Mouse (Mus musculus): Measurements from ENCODE around the gene Ms4a13. TPM values are rescaled to one million over a fixed set of nuclear protein-coding genes. Genes with fewer than 3 reads are reported as not detected.
"Not testable (repeated sequence)": the region's sequence is repeated elsewhere in the genome, so short reads cannot be mapped to it uniquely, and the experiment has no call there.

The Ms4a13 gene
- not detected in 2 replicates for polyA plus RNA-seq (2012; ENCODE audit: insufficient read depth, insufficient read length, missing spikeins)

DNA sequence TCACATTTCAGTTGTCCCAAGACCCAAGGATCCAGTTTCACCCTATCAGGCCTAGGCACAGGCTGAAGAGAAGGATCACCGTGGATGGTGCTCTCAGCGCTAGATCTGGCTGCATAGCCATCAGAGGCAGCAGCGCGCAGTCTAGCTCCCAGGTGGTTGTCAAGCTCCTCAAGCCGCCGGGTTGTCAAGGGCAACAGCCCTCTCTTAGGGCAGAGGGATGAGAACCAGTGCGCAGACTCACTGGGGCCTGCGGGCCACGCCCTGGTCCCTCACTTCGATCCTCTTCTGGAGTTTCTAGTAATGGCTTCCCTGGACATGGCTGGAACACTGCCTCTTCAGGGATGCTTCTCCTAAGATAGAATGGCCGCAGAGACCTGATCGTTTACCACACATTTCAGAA is at the start of gene Ms4a13:
Ms4a13 (minus strand) TSS at position 192 of the 400 bp plus-strand sequence.
- no peak within 1 kb of the TSS for H3K27ac ChIP-seq (replicated peaks; ENCODE audit: low read depth, low read length)
- no peak within 1 kb of the TSS for H3K4me3 ChIP-seq (ENCODE audit: insufficient read depth, low read depth, low read length)
- no peaks in the 10 kb centered on the region for H3K4me1 ChIP-seq (ENCODE audit: control insufficient read depth, insufficient read depth, insufficient read length, low read length)

DNA sequence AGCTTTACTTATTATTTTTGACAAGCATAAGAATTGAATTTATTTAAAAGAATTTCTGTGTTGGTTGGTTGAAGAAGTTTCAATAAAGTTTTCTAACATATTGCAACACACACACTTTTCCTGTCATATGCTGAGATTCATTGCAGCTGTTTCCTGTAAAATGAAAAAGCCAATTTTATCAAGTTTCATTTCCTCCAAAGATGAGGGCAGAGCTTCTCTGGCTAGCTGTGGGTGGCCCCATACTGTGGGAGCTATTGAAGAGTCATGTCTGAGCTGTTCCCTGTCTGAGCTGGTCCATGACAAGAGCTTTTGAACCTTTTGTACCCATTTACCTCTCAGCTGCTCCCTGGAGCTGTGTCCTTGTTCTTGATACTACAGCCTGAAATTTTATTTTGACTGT is 47.7 kb upstream of the Ms4a13 start:
- Histone ChIP-seq H3K4me3 (ENCODE audit: insufficient read depth, low read depth, low read length) (no peak overlapping the region), H3K4me1 (ENCODE audit: control insufficient read depth, insufficient read depth, insufficient read length, low read length) (no peaks in the 10 kb centered on the region), H3K27ac (replicated peaks; ENCODE audit: low read depth, low read length) (peak overlapping the region; percentile 91)

DNA sequence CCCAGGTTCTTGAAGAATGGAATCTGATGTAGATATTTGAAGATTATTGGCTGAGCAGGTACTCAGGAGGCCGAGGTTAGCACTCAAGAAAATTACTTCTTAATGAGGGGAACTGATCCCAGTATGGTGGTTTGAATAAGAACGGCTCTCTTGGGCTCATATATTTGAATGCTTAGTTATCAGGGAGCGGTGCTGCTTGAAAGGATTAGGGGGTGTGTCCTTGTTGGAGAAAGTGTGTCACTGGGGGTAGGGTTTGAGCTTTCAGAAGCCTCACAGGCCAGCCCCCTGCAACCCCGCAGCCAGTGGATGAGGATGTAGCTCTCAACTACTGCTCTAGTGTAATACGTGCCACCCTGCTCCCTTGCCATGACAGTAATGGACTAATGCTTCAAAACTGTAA is 46.0 kb upstream of the Ms4a13 start:
- Histone ChIP-seq H3K4me3 (ENCODE audit: insufficient read depth, low read depth, low read length) (no peak overlapping the region), H3K4me1 (ENCODE audit: control insufficient read depth, insufficient read depth, insufficient read length, low read length) (no peaks in the 10 kb centered on the region), H3K27ac (replicated peaks; ENCODE audit: low read depth, low read length) (no peak overlapping the region)

DNA sequence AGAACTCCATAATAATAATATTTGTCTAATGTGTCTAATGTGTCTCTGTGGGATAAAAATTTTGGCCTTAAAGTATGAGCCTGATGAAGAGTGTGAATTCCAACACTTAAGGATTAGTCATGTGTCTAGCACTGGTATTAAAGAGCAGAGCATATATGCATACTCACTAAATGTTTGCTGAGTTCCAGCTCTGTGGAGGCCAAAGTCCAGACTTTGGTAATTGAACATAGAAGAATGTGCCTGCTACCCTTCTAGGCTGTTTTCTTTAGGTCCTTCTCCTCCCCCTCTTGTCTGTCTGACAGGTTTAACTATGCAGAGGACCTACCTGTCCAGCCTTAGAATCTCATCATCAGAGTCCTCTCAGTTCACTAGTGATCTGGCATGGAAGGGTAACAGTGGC is 39.3 kb upstream of the Ms4a13 start:
- H3K4me3 ChIP-seq (ENCODE audit: insufficient read depth, low read depth, low read length), result no peak overlapping the region
- H3K4me1 ChIP-seq (ENCODE audit: control insufficient read depth, insufficient read depth, insufficient read length, low read length), result no peaks in the 10 kb centered on the region
- no peak overlapping the region for H3K27ac ChIP-seq (replicated peaks; ENCODE audit: low read depth, low read length)

DNA sequence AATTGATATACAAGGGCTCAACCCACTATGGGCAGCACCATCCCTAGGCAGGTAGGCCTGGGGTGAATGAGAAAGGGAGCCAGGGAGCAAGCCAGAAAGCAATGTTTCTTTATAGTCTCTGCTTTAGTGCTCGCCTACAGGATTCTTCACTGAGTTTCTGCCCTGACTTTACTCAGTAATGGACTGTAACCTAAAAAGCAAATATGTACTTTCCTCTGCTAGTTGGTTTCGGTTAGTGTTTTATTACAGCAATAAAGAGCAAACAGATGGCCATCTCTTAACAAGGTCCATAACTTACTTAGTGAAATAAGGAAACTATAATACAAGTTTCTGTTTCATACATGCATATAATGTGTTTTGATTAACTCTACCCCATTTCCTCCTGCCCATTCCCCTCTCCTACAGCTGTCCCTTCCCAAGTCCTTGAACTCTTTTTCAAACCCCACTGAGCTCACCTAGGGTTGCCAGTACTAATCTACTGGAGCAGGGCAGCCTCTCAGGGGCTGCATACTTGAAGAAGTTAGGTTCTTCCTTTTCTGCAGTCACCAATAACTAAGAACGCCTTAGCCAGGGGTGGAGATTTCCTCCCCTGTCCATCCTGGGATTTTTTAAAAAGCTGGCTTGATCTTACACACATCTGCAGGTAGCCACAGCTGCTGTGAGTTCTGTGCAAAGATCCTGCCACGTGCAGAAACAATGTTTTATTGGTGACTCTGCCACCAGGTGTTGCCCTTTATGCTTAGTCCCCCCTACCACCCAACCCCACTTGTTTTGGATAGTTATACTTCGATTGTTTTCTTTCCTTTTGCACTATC is 38.6 kb upstream of the Ms4a13 start:
- H3K4me1 ChIP-seq (ENCODE audit: control insufficient read depth, insufficient read depth, insufficient read length, low read length), result no peaks in the 10 kb centered on the region
- no peak overlapping the region for H3K4me3 ChIP-seq (ENCODE audit: insufficient read depth, low read depth, low read length)
- no peak overlapping the region for H3K27ac ChIP-seq (replicated peaks; ENCODE audit: low read depth, low read length)

DNA sequence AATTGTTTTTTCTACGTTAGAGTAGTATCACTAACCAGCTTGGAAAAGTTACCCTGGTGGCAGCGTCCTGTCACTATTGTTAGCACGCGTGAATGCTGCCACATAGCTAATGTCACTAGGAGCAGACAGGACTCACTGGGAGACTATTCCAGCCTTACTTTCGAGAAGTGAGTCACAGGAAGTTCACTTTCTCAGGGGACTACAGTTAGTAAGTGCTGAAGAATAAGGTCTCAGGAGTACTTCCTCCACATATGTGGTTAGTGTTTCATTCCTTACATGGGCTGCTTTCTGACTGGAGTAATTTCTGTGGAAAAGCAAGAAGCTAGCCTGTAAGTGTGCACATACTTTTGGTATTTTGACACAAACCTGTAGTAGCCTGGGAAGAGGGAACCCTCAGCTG is 37.7 kb upstream of the Ms4a13 start:
- Histone ChIP-seq H3K4me1 (ENCODE audit: control insufficient read depth, insufficient read depth, insufficient read length, low read length) (no peaks in the 10 kb centered on the region), H3K4me3 (ENCODE audit: insufficient read depth, low read depth, low read length) (no peak overlapping the region), H3K27ac (replicated peaks; ENCODE audit: low read depth, low read length) (no peak overlapping the region)

DNA sequence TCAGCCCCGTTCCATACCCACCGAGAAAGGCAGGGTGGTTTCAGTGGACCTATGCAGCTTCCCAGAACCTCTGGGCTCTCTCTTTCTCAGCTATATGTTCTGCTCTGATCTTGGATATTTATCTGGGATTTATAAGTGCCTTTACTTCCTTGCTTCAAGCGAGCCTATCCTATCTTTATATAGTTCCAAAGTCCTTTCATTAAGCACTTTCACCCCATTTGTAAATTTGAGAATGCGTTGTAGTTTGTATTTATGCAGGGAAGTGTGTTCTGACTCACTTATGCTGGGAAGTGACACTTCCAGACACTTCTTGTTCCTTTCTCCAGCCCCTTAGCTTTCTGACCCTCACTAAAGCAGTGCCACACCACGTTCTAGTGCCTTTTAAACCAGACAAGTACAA is 35.8 kb upstream of the Ms4a13 start, which contains the start of gene Ms4a12:
Ms4a12 (minus strand) TSS at position 101 of the 400 bp plus-strand sequence.
- no peaks in the 10 kb centered on the region for H3K4me1 ChIP-seq (ENCODE audit: control insufficient read depth, insufficient read depth, insufficient read length, low read length)
- no peak within 1 kb of the TSS for H3K4me3 ChIP-seq (ENCODE audit: insufficient read depth, low read depth, low read length)
- no peak within 1 kb of the TSS for H3K27ac ChIP-seq (replicated peaks; ENCODE audit: low read depth, low read length)

DNA sequence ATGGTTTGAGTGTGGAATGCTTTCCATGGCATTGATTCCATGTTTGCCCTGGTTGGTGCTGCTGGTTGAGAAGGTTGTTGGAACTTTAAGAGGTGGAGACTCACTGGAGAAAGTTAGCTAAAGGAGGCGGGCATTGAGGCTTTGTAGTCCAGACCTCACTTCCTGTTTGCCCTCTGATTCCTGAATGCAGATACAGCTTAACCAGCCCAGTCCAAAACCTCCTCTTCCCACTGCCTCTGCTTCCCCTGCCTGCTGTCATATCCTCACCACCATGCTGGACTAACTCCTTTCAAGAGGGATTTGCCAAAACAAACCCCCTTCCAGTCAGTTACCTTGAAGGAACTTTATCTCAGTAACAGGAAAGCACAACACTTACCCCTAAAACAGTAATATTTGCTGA is 4.0 kb downstream of the Ms4a13 start:
- Histone ChIP-seq H3K4me3 (ENCODE audit: insufficient read depth, low read depth, low read length) (no peak overlapping the region), H3K27ac (replicated peaks; ENCODE audit: low read depth, low read length) (no peak overlapping the region), H3K4me1 (ENCODE audit: control insufficient read depth, insufficient read depth, insufficient read length, low read length) (no peaks in the 10 kb centered on the region)

DNA sequence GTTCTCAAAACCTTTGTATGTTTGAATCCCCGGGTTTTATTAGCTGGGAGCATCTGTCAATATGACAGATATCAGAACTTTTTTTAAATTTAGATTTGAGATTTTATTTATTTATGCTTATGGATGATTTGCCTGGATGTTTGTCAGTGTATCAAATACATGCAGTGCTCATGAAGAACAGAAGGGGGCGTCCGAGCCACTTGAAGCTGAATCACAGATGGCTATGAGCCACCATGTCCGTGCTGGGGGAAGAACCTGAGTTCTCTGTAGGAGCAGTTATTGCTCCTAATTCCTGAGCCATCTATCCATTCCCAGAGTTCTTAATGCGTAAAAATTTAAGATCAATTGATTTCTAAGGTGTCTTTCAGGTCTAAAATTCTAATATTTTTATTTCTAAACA is 12.4 kb downstream of the Ms4a13 start:
- Histone ChIP-seq H3K4me3 (ENCODE audit: insufficient read depth, low read depth, low read length) (no peak overlapping the region), H3K27ac (replicated peaks; ENCODE audit: low read depth, low read length) (no peak overlapping the region), H3K4me1 (ENCODE audit: control insufficient read depth, insufficient read depth, insufficient read length, low read length) (no peaks in the 10 kb centered on the region)

DNA sequence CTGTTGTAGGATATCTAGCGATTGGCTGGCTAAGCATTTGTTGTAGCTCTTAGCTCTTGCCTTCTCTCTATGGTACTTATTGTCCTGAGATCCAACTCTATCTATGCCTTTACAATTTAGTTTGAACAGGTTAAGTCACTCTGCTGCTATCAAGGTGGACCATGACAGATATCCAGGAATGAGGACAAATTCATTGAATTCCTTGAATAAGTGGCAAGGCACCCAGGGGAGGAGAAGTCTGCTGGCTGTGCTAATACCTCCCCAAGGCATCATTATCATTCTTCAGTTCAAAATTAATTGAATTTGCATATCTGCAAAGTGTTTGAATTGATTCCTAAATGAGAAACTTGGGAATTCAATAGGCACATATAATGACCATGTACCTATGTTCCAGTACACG is 19.1 kb downstream of the Ms4a13 start:
- no peaks in the 10 kb centered on the region for H3K4me1 ChIP-seq (ENCODE audit: control insufficient read depth, insufficient read depth, insufficient read length, low read length)
- H3K4me3 ChIP-seq (ENCODE audit: insufficient read depth, low read depth, low read length), result no peak overlapping the region
- H3K27ac ChIP-seq (replicated peaks; ENCODE audit: low read depth, low read length), result no peak overlapping the region

DNA sequence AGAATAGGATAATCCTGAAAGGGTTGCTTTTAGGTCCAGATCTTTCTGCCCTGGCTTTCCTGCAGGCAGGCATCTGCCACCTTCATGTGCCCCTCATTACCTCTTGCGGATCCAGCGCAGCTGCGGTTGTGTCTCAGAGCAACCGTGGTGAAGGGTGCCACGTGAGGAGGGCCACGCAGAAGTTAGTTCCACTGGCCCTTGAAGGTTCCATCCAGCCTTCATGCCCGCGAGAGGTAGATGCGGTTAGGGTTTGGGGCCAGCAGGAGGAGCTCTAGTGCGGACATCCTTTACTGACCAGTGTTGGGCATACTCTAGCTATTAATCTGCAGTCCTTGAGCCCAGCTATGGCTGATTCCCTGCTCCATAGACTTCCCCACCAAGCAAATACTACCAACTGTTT is 31.4 kb downstream of the Ms4a13 start, which contains the start of gene 1700025F22Rik:
1700025F22Rik (minus strand) TSS at position 149 of the 400 bp plus-strand sequence.
- Histone ChIP-seq H3K4me3 (ENCODE audit: insufficient read depth, low read depth, low read length) (no peak within 1 kb of the TSS), H3K27ac (replicated peaks; ENCODE audit: low read depth, low read length) (no peak within 1 kb of the TSS), H3K4me1 (ENCODE audit: control insufficient read depth, insufficient read depth, insufficient read length, low read length) (no peaks in the 10 kb centered on the region)

DNA sequence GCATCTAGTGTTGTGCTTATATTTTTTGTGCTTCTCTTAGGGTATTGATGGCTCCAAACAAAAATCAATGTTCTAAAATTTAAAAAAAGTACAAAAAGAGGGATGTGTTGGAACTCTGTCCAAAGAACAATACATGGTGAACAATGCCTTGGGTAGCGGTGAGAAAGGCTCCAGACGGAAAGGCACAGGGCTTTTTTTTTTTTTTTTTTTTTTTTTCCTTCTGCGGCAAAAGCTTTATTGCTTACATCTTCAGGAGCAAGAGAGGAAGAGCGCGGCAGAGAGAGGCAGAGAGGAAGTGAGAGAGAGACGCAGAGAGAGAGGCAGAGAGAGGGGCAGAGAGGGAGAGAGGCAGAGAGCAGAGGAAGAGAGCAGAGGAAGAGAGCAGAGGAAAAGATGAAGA is 38.6 kb downstream of the Ms4a13 start:
- not testable (repeated sequence) for H3K4me3 ChIP-seq (ENCODE audit: insufficient read depth, low read depth, low read length); H3K4me1 ChIP-seq (ENCODE audit: control insufficient read depth, insufficient read depth, insufficient read length, low read length); H3K27ac ChIP-seq (replicated peaks; ENCODE audit: low read depth, low read length)

DNA sequence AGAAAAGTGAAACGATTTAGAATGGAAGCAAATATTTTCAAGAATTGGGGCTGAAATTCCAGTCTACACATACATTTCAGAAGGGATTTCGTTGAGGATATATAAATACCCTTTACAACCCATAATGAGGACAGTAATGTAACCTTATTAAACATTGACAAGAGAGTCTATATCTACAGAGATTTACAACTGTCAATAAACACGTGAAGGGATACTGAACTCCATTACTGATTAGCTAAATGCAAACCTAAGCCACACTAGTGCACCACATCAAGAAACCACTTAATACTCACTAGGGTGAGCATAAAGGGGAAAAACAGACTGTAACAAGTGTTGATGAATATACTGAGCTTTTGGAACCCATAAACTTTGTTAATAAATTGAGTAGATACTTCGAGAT is 61.2 kb downstream of the Ms4a13 start:
- no peak overlapping the region for H3K27ac ChIP-seq (replicated peaks; ENCODE audit: low read depth, low read length)
- no peaks in the 10 kb centered on the region for H3K4me1 ChIP-seq (ENCODE audit: control insufficient read depth, insufficient read depth, insufficient read length, low read length)
- no peak overlapping the region for H3K4me3 ChIP-seq (ENCODE audit: insufficient read depth, low read depth, low read length)

DNA sequence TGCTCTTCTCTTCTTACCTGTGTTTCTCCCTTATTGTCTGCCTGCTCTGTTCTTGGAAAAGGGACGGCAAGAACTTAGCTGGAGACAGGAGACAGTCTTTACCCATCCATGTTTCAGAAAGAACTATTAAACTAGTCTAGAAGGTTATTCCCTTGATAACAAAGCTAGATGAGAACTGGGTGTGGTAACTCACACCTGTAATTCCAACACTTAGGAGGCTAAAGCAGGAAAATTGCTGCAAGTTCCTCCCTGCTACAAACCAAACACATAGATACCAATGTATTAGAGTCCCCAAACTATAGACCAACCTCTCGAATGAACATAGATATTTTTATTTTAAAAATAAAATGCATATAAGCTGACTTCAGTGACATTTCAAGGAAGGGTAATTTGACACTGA is 61.7 kb downstream of the Ms4a13 start:
- Histone ChIP-seq H3K4me3 (ENCODE audit: insufficient read depth, low read depth, low read length) (no peak overlapping the region), H3K4me1 (ENCODE audit: control insufficient read depth, insufficient read depth, insufficient read length, low read length) (no peaks in the 10 kb centered on the region), H3K27ac (replicated peaks; ENCODE audit: low read depth, low read length) (no peak overlapping the region)

DNA sequence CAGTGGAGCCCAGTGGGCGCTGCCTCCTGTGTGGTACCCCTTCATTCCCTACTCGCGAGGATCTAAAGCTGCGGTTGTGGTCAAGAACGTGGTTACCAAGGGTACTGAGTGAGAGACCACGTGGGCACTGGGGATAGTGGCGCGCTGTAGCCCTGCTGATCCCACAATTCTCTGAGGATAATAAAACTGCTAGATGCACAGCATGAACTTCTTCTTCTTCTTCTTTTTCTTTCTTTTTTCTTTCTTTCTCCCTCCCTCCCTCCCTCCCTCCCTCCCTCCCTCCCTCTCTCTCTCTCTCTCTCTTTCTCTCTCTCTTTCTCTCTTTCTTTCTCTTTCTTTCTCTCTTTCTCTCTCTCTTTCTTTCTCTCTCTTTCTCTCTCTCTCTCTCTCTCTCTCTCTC is 65.8 kb downstream of the Ms4a13 start, which contains the start of gene 1700017D01Rik:
1700017D01Rik (minus strand) TSS at position 101 of the 400 bp plus-strand sequence.
- H3K4me1 ChIP-seq (ENCODE audit: control insufficient read depth, insufficient read depth, insufficient read length, low read length); H3K4me3 ChIP-seq (ENCODE audit: insufficient read depth, low read depth, low read length); H3K27ac ChIP-seq (replicated peaks; ENCODE audit: low read depth, low read length): not testable (repeated sequence)

DNA sequence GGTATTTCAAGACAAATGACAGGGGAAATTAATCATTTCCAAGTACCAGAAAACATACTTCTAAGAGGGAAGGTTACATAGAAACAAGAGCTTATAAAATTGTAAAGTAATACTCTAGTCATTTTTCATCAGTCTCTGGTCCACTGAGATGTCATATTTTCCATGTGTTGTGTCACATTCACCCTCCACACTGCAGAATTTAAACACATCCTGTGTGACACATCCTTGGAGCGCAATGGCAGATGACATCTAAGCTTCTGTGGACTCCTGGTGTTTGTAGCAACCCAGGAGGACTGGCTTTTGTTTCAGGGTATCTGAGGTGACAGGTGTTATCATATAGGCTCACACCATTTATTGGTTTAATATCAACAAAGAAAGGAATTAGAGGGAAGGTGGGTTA is 66.8 kb downstream of the Ms4a13 start:
- H3K4me1 ChIP-seq (ENCODE audit: control insufficient read depth, insufficient read depth, insufficient read length, low read length), result no peaks in the 10 kb centered on the region
- H3K27ac ChIP-seq (replicated peaks; ENCODE audit: low read depth, low read length), result no peak overlapping the region

More for the DNA sequence above, 66.8 kb downstream of the Ms4a13 start:
- H3K4me3 ChIP-seq (ENCODE audit: insufficient read depth, low read depth, low read length), result no peak overlapping the region
